Mouse (Mus musculus): ENCODE results near the gene Pdlim4. TPM values are rescaled to one million over a fixed set of nuclear protein-coding genes. Genes with fewer than 3 reads are reported as not detected.

The Pdlim4 gene
- total and polyA plus RNA-seq, 3 experiments, result not detected

DNA sequence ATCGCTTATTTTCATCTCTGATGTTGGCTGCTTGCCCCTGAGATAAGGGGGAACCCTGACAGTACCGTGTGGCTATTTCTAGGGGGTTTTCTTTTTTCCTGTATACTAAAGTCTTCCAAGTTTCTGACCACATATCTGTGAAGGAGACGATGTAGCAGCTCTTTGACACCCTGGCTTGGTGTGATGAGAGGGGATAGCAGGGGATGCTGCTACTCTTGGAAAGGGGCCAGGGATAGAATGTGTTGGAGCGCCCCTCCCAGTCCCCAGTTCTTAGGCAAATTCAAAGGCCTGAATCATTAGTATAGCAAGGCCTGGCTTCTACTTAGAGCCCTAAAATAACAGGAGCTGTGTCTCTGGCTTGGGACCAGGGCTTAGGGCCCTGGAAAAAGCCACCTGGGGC is 44.5 kb upstream of the Pdlim4 start:
- H3K9ac ChIP-seq (ENCODE audit: insufficient read depth, low read depth), result no peak overlapping the region
- H3K27ac ChIP-seq (ENCODE audit: insufficient read depth, low read depth), result no peak overlapping the region
- no peaks in the 10 kb centered on the region for H3K9me3 ChIP-seq (replicated peaks; ENCODE audit: low read length)
- no peaks in the 10 kb centered on the region for H3K79me2 ChIP-seq (replicated peaks; ENCODE audit: control insufficient read depth, extremely low read depth, insufficient read depth, poor library complexity, severe bottlenecking)
- no peaks in the 10 kb centered on the region for H3K36me3 ChIP-seq (replicated peaks in 1 of 2; ENCODE audit: control insufficient read depth in 1 of 2, insufficient read depth in 1 of 2, low read length in 1 of 2)
- H3K27me3 ChIP-seq (replicated peaks), result peaks cover 11% of the 10 kb centered on the region
- in situ Hi-C loops (cut with MboI; ENCODE audit: low pct_ligation_motif_present, low pct_unique_long_range_greater_than_20kb, low sequenced_read_pairs) (no loop called here), dilution Hi-C loops (cut with MboI; ENCODE audit: extremely low pct_ligation_motif_present, extremely low pct_unique_long_range_greater_than_20kb, low sequenced_read_pairs) (no loop called here)
- H3K4me3 ChIP-seq (replicated peaks in 1 of 3; ENCODE audit: low read depth in 2 of 3, low read length in 2 of 3, poor library complexity in 1 of 3), result no peak overlapping the region
- no peak for DNase-seq (ENCODE audit: extremely low read depth)
- H3K4me1 ChIP-seq (ENCODE audit: control insufficient read depth in 1 of 2, insufficient read depth in 2 of 2), result peaks cover 5 to 18% of the 10 kb centered on the region in 2 experiments; a peak in 3 of 4 replicates
- no peak overlapping the region for H3K4me2 ChIP-seq (ENCODE audit: insufficient read depth, low read depth, poor library complexity, severe bottlenecking)
- TF ChIP-seq TCF12 (IDR thresholded peaks at IDR 0.05; ENCODE audit: low read depth, low read length) (no peak), MAFK (IDR thresholded peaks at IDR 0.05; ENCODE audit: insufficient replicate concordance, low read length) (no peak), MYC (IDR thresholded peaks at IDR 0.05; ENCODE audit: low read depth, low read length) (no peak), BHLHE40 (IDR thresholded peaks at IDR 0.05; ENCODE audit: low read depth, low read length) (no peak), GABPA (IDR thresholded peaks at IDR 0.05; ENCODE audit: insufficient replicate concordance, low read depth, low read length) (no peak), ZNF384 (IDR thresholded peaks at IDR 0.05; ENCODE audit: low read depth, low read length) (no peak), ETS1 (conservative IDR thresholded peaks at IDR 0.05; ENCODE audit: low read depth, low read length) (no peak), POLR2A (IDR thresholded peaks at IDR 0.05; ENCODE audit: low read depth, low read length) (no peak), POLR2AphosphoS2 (IDR thresholded peaks at IDR 0.05; ENCODE audit: low read depth, low read length) (no peak), RCOR1 (conservative IDR thresholded peaks at IDR 0.05; ENCODE audit: low read depth, low read length) (no peak), JUN (IDR thresholded peaks at IDR 0.05; ENCODE audit: insufficient read depth, low read depth, low read length) (no peak), UBTF (IDR thresholded peaks at IDR 0.05; ENCODE audit: low read depth, low read length) (no peak)

GRCm38 (mm10) chr11:54112920-54113319 is 44.1 kb upstream of the Pdlim4 start:
- H3K36me3 ChIP-seq (replicated peaks in 1 of 2; ENCODE audit: control insufficient read depth in 1 of 2, insufficient read depth in 1 of 2, low read length in 1 of 2), result no peaks in the 10 kb centered on the region
- peaks cover 5 to 18% of the 10 kb centered on the region in 2 experiments; a peak in 3 of 4 replicates for H3K4me1 ChIP-seq (ENCODE audit: control insufficient read depth in 1 of 2, insufficient read depth in 2 of 2)
- DNase-seq (ENCODE audit: extremely low read depth), result peak; percentile 92
- H3K9me3 ChIP-seq (replicated peaks; ENCODE audit: low read length), result no peaks in the 10 kb centered on the region
- dilution Hi-C loops (cut with MboI; ENCODE audit: extremely low pct_ligation_motif_present, extremely low pct_unique_long_range_greater_than_20kb, low sequenced_read_pairs), result no loop called here
- H3K9ac ChIP-seq (ENCODE audit: insufficient read depth, low read depth), result no peak overlapping the region
- H3K4me3 ChIP-seq (replicated peaks in 1 of 3; ENCODE audit: low read depth in 2 of 3, low read length in 2 of 3, poor library complexity in 1 of 3), result no peak overlapping the region
- no peaks in the 10 kb centered on the region for H3K79me2 ChIP-seq (replicated peaks; ENCODE audit: control insufficient read depth, extremely low read depth, insufficient read depth, poor library complexity, severe bottlenecking)
- no peak overlapping the region for H3K27ac ChIP-seq (ENCODE audit: insufficient read depth, low read depth)
- in situ Hi-C loops (cut with MboI; ENCODE audit: low pct_ligation_motif_present, low pct_unique_long_range_greater_than_20kb, low sequenced_read_pairs), result no loop called here
- H3K27me3 ChIP-seq (replicated peaks), result peaks cover 15% of the 10 kb centered on the region
- no peak overlapping the region for H3K4me2 ChIP-seq (ENCODE audit: insufficient read depth, low read depth, poor library complexity, severe bottlenecking)
- no peak for TF ChIP-seq MYC (IDR thresholded peaks at IDR 0.05; ENCODE audit: low read depth, low read length)
- TF ChIP-seq RAD21 (IDR thresholded peaks at IDR 0.05; ENCODE audit: low read depth, low read length), result no peak; the same call in 1 of the 2 replicates
- TF ChIP-seq ZKSCAN1 (IDR thresholded peaks at IDR 0.05; ENCODE audit: borderline replicate concordance, low read depth, low read length), result no peak
- no peak for TF ChIP-seq E2F4 (IDR thresholded peaks at IDR 0.05; ENCODE audit: insufficient replicate concordance, low read depth, low read length)
- TF ChIP-seq TBP (conservative IDR thresholded peaks at IDR 0.05; ENCODE audit: low read depth, low read length), result no peak
- no peak for TF ChIP-seq ZC3H11A (IDR thresholded peaks at IDR 0.05; ENCODE audit: low read depth, low read length)
- no peak for TF ChIP-seq RCOR1 (conservative IDR thresholded peaks at IDR 0.05; ENCODE audit: low read depth, low read length)
- peak; percentile 69; the same call in 1 of the 2 replicates for TF ChIP-seq MAX (IDR thresholded peaks at IDR 0.05; ENCODE audit: low read length)
- TF ChIP-seq ZMIZ1 (IDR thresholded peaks at IDR 0.05; ENCODE audit: low read depth, low read length), result no peak
- TF ChIP-seq BHLHE40 (IDR thresholded peaks at IDR 0.05; ENCODE audit: low read depth, low read length), result peak; percentile 78
- no peak for TF ChIP-seq UBTF (IDR thresholded peaks at IDR 0.05; ENCODE audit: low read depth, low read length)
- no peak for TF ChIP-seq CHD1 (IDR thresholded peaks at IDR 0.05; ENCODE audit: low read depth, low read length)
- no peak for TF ChIP-seq GABPA (IDR thresholded peaks at IDR 0.05; ENCODE audit: insufficient replicate concordance, low read depth, low read length)
- TF ChIP-seq MAFK (IDR thresholded peaks at IDR 0.05; ENCODE audit: insufficient replicate concordance, low read length), result no peak
- no peak for TF ChIP-seq MXI1 (IDR thresholded peaks at IDR 0.05; ENCODE audit: low read depth, low read length)
- TF ChIP-seq ELF1 (IDR thresholded peaks at IDR 0.05; ENCODE audit: low read depth, low read length), result no peak
- TF ChIP-seq MEF2A (IDR thresholded peaks at IDR 0.05; ENCODE audit: borderline replicate concordance, low read depth, low read length), result no peak
- TF ChIP-seq EP300 (IDR thresholded peaks at IDR 0.05; ENCODE audit: low read length), result no peak
- TF ChIP-seq USF2 (conservative IDR thresholded peaks at IDR 0.05; ENCODE audit: low read depth, low read length), result peak; percentile 78
- no peak for TF ChIP-seq ZNF384 (IDR thresholded peaks at IDR 0.05; ENCODE audit: low read depth, low read length)
- peak; percentile 62 for TF ChIP-seq CHD2 (IDR thresholded peaks at IDR 0.05; ENCODE audit: low read length)
- TF ChIP-seq HCFC1 (IDR thresholded peaks at IDR 0.05; ENCODE audit: low read depth, low read length), result no peak
- no peak for TF ChIP-seq JUND (conservative IDR thresholded peaks at IDR 0.05; ENCODE audit: low read depth, low read length)
- peak; percentile 88 for TF ChIP-seq USF1 (IDR thresholded peaks at IDR 0.05; ENCODE audit: low read depth, low read length)
- no peak for TF ChIP-seq CTCF (conservative IDR thresholded peaks at IDR 0.05 in 1 of 2, IDR thresholded peaks at IDR 0.05 in 1 of 2; ENCODE audit: low read depth in 2 of 2, low read length in 2 of 2)
- peak; percentile 59 for TF ChIP-seq ETS1 (conservative IDR thresholded peaks at IDR 0.05; ENCODE audit: low read depth, low read length)
- no peak for TF ChIP-seq SMC3 (IDR thresholded peaks at IDR 0.05; ENCODE audit: low read depth, low read length)
- no peak for TF ChIP-seq IRF4 (IDR thresholded peaks at IDR 0.05; ENCODE audit: low read depth, low read length)

Data from CH12.LX (cell line).